Mouse (Mus musculus): ENCODE measurements around the gene Plekhg6. TPM values are rescaled to one million over a fixed set of nuclear protein-coding genes. Genes with fewer than 3 reads are reported as not detected.

Plekhg6 gene
- polyA plus RNA-seq, 1 experiment from 2014 or later, result 0.08 TPM

GRCm38 (mm10) chr6:125378621-125379020 lies 2.0 kb downstream of the Plekhg6 start:
- Histone ChIP-seq H3K9me3 (replicated peaks; ENCODE audit: control insufficient read depth, low read length) (no peaks in the 10 kb centered on the region), H3K4me2 (ENCODE audit: low read depth, low read length) (no peak overlapping the region; the same call in 1 of the 2 replicates), H3K4me3 (ENCODE audit: low read depth, low read length) (no peak overlapping the region), H3K27me3 (ENCODE audit: control insufficient read depth, insufficient read depth, low read length) (peaks cover 39% of the 10 kb centered on the region), H3K27ac (replicated peaks; ENCODE audit: low read depth, low read length) (no peak overlapping the region), H3K36me3 (replicated peaks; ENCODE audit: control insufficient read depth, insufficient read depth, low read depth, low read length) (no peaks in the 10 kb centered on the region), H3K9ac (replicated peaks; ENCODE audit: low read length) (no peak overlapping the region), H3K4me1 (ENCODE audit: control insufficient read depth, insufficient read depth, low read length) (peaks cover 11% of the 10 kb centered on the region)
- no peak for ATAC-seq (replicated peaks; ENCODE audit: insufficient number of reproducible peaks, low FRiP score, low TSS enrichment, low read depth)
- no peak for DNase-seq (ENCODE audit: low spot score)
- 10% methylated on average over 6 of the region's 6 CpGs for WGBS

GRCm38 (mm10) chr6:125377582-125378451 lies 2.8 kb downstream of the Plekhg6 start:
- Histone ChIP-seq H3K36me3 (replicated peaks; ENCODE audit: control insufficient read depth, insufficient read depth, low read depth, low read length) (no peaks in the 10 kb centered on the region), H3K27me3 (ENCODE audit: control insufficient read depth, insufficient read depth, low read length) (peaks cover 39% of the 10 kb centered on the region), H3K27ac (replicated peaks; ENCODE audit: low read depth, low read length) (no peak overlapping the region), H3K9me3 (replicated peaks; ENCODE audit: control insufficient read depth, low read length) (no peaks in the 10 kb centered on the region), H3K4me1 (ENCODE audit: control insufficient read depth, insufficient read depth, low read length) (peaks cover 11% of the 10 kb centered on the region), H3K4me3 (ENCODE audit: low read depth, low read length) (no peak overlapping the region), H3K9ac (replicated peaks; ENCODE audit: low read length) (no peak overlapping the region), H3K4me2 (ENCODE audit: low read depth, low read length) (no peak overlapping the region; the same call in none of the 2 replicates)
- ATAC-seq (replicated peaks; ENCODE audit: insufficient number of reproducible peaks, low FRiP score, low TSS enrichment, low read depth) (no peak), DNase-seq (ENCODE audit: low spot score) (peak; percentile 42)
- 38% methylated on average over 16 of the region's 16 CpGs for WGBS

- Histone ChIP-seq H3K4me2 (ENCODE audit: low read depth, low read length) (no peak overlapping the region), H3K4me1 (ENCODE audit: control insufficient read depth, insufficient read depth, low read length) (peaks cover 11% of the 10 kb centered on the region), H3K9me3 (replicated peaks; ENCODE audit: control insufficient read depth, low read length) (no peaks in the 10 kb centered on the region), H3K4me3 (ENCODE audit: low read depth, low read length) (no peak overlapping the region), H3K27ac (replicated peaks; ENCODE audit: low read depth, low read length) (no peak overlapping the region), H3K27me3 (ENCODE audit: control insufficient read depth, insufficient read depth, low read length) (peaks cover 39% of the 10 kb centered on the region), H3K9ac (replicated peaks; ENCODE audit: low read length) (no peak overlapping the region), H3K36me3 (replicated peaks; ENCODE audit: control insufficient read depth, insufficient read depth, low read depth, low read length) (no peaks in the 10 kb centered on the region)
- WGBS, result 56% methylated on average over 6 of the region's 6 CpGs
- DNase-seq (ENCODE audit: low spot score), result no peak
- no peak for ATAC-seq (replicated peaks; ENCODE audit: insufficient number of reproducible peaks, low FRiP score, low TSS enrichment, low read depth)
Measured at GRCm38 (mm10) chr6:125377042-125377441, 3.6 kb downstream of the Plekhg6 start.

GRCm38 (mm10) chr6:125367758-125368371 lies 12.7 kb downstream of the Plekhg6 start:
- 45% methylated on average over 4 of the region's 4 CpGs for WGBS
- Histone ChIP-seq H3K4me3 (ENCODE audit: low read depth, low read length) (no peak overlapping the region), H3K36me3 (replicated peaks; ENCODE audit: control insufficient read depth, insufficient read depth, low read depth, low read length) (no peaks in the 10 kb centered on the region), H3K4me1 (ENCODE audit: control insufficient read depth, insufficient read depth, low read length) (no peaks in the 10 kb centered on the region; the same call in 1 of the 2 replicates), H3K27me3 (ENCODE audit: control insufficient read depth, insufficient read depth, low read length) (no peaks in the 10 kb centered on the region), H3K27ac (replicated peaks; ENCODE audit: low read depth, low read length) (no peak overlapping the region), H3K4me2 (ENCODE audit: low read depth, low read length) (no peak overlapping the region), H3K9me3 (replicated peaks; ENCODE audit: control insufficient read depth, low read length) (no peaks in the 10 kb centered on the region), H3K9ac (replicated peaks; ENCODE audit: low read length) (0 out of 2 replicates have a peak overlapping the region, but pooled peaks have one; percentile 13)
- peak; percentile 63 for DNase-seq (ENCODE audit: low spot score)
- ATAC-seq (replicated peaks; ENCODE audit: insufficient number of reproducible peaks, low FRiP score, low TSS enrichment, low read depth), result no peak

- Histone ChIP-seq H3K9ac (replicated peaks; ENCODE audit: low read length) (no peak overlapping the region), H3K4me2 (ENCODE audit: low read depth, low read length) (no peak overlapping the region), H3K4me3 (ENCODE audit: low read depth, low read length) (no peak overlapping the region), H3K9me3 (replicated peaks; ENCODE audit: control insufficient read depth, low read length) (no peaks in the 10 kb centered on the region), H3K27me3 (ENCODE audit: control insufficient read depth, insufficient read depth, low read length) (peaks cover 3% of the 10 kb centered on the region; the same call in 1 of the 2 replicates), H3K27ac (replicated peaks; ENCODE audit: low read depth, low read length) (no peak overlapping the region), H3K4me1 (ENCODE audit: control insufficient read depth, insufficient read depth, low read length) (no peaks in the 10 kb centered on the region; the same call in 1 of the 2 replicates), H3K36me3 (replicated peaks; ENCODE audit: control insufficient read depth, insufficient read depth, low read depth, low read length) (no peaks in the 10 kb centered on the region; the same call in 1 of the 2 replicates)
- DNase-seq (ENCODE audit: low spot score), result no peak
- WGBS, result 78% methylated on average over 1 of the region's 1 CpGs
- ATAC-seq (replicated peaks; ENCODE audit: insufficient number of reproducible peaks, low FRiP score, low TSS enrichment, low read depth), result no peak
Measured at GRCm38 (mm10) chr6:125366133-125366532, 14.5 kb downstream of the Plekhg6 start.

GRCm38 (mm10) chr6:125365522-125365921 lies 15.1 kb downstream of the Plekhg6 start:
- Histone ChIP-seq H3K4me3 (ENCODE audit: low read depth, low read length) (no peak overlapping the region), H3K27ac (replicated peaks; ENCODE audit: low read depth, low read length) (no peak overlapping the region), H3K4me1 (ENCODE audit: control insufficient read depth, insufficient read depth, low read length) (no peaks in the 10 kb centered on the region; the same call in 1 of the 2 replicates), H3K36me3 (replicated peaks; ENCODE audit: control insufficient read depth, insufficient read depth, low read depth, low read length) (no peaks in the 10 kb centered on the region; the same call in 1 of the 2 replicates), H3K9me3 (replicated peaks; ENCODE audit: control insufficient read depth, low read length) (no peaks in the 10 kb centered on the region), H3K9ac (replicated peaks; ENCODE audit: low read length) (no peak overlapping the region), H3K4me2 (ENCODE audit: low read depth, low read length) (no peak overlapping the region), H3K27me3 (ENCODE audit: control insufficient read depth, insufficient read depth, low read length) (peaks cover 3% of the 10 kb centered on the region; the same call in 1 of the 2 replicates)
- WGBS, result 86% methylated on average over 5 of the region's 5 CpGs
- DNase-seq (ENCODE audit: low spot score), result no peak
- ATAC-seq (replicated peaks; ENCODE audit: insufficient number of reproducible peaks, low FRiP score, low TSS enrichment, low read depth), result no peak

GRCm38 (mm10) chr6:125364448-125364847 lies 16.1 kb downstream of the Plekhg6 start:
- ATAC-seq (replicated peaks; ENCODE audit: insufficient number of reproducible peaks, low FRiP score, low TSS enrichment, low read depth) (no peak), DNase-seq (ENCODE audit: low spot score) (peak; percentile 25)
- H3K4me2 ChIP-seq (ENCODE audit: low read depth, low read length), result no peak overlapping the region
- no peaks in the 10 kb centered on the region; the same call in 1 of the 2 replicates for H3K4me1 ChIP-seq (ENCODE audit: control insufficient read depth, insufficient read depth, low read length)
- no peak overlapping the region for H3K4me3 ChIP-seq (ENCODE audit: low read depth, low read length)
- WGBS, result 5% methylated on average over 8 of the region's 8 CpGs
- peaks cover 3% of the 10 kb centered on the region; the same call in 1 of the 2 replicates for H3K27me3 ChIP-seq (ENCODE audit: control insufficient read depth, insufficient read depth, low read length)
- no peak overlapping the region for H3K9ac ChIP-seq (replicated peaks; ENCODE audit: low read length)
- no peaks in the 10 kb centered on the region for H3K9me3 ChIP-seq (replicated peaks; ENCODE audit: control insufficient read depth, low read length)
- no peak overlapping the region for H3K27ac ChIP-seq (replicated peaks; ENCODE audit: low read depth, low read length)
- H3K36me3 ChIP-seq (replicated peaks; ENCODE audit: control insufficient read depth, insufficient read depth, low read depth, low read length), result no peaks in the 10 kb centered on the region; the same call in 1 of the 2 replicates
